ENCODE assay signal across 18 mouse cellular contexts in the genomic region with DNA sequence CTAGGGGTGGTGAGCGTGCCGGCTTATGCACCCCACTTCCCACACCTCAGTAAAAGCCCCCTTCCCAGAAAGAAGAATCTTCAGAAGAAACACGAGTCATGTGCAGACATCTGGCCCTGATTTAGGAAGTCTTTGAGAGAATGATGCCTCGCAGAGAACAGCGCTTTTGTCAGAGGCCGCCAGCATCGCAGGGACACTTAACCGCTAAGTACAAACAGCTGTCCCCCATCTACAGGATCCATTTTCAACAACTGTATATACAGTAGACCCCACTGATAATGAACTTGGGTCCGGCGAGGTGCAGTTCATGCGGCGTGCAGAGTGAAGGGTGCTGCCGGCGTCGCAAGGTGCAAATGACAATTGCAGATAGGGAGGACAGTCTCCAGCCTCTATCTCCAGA.
DNase-seq lines count a peak whose midpoint lies in the region; ATAC-seq lines count a peak whose summit lies in the region.
"Had no signal": no experiment of that assay in that cellular context is flagged by ENCODE, and none has a peak within 500 bp of the region (broad histone marks: within the 10 kb centered on the region; RNA-seq: fewer than 3 reads in every experiment).

No protein-coding gene starts in this region.

- ATAC-seq in embryonic facial prominence, embryonic 11.5 days (replicated peaks; ENCODE audit: insufficient number of reproducible peaks, low FRiP score, low TSS enrichment, low read depth): no peak; the same call in 1 of the 2 replicates
- ATAC-seq in embryonic facial prominence, embryonic 15.5 days (ENCODE audit: insufficient number of reproducible peaks, low FRiP score, low TSS enrichment, low read depth): no peak
- no peak for ATAC-seq in kidney, embryonic 15.5 days (replicated peaks; ENCODE audit: low FRiP score)
- ATAC-seq: forebrain, postnatal 0 days; intestine, embryonic 15.5 days had no signal

- WGBS in embryonic facial prominence, embryonic 11.5 days: 65% methylated on average over 15 of the region's 15 CpGs
- WGBS in embryonic facial prominence, embryonic 15.5 days: 31% methylated on average over 15 of the region's 15 CpGs
- WGBS in kidney, embryonic 15.5 days: 86% methylated on average over 15 of the region's 15 CpGs

- H3K27me3 ChIP-seq in embryonic facial prominence, embryonic 11.5 days (ENCODE audit: control insufficient read depth, insufficient read depth, low read length): no peaks in the 10 kb centered on the region
- peaks cover 5% of the 10 kb centered on the region; the same call in 1 of the 2 replicates for H3K27me3 ChIP-seq in embryonic facial prominence, embryonic 15.5 days
- H3K27me3 ChIP-seq in kidney, embryonic 15.5 days: peaks cover 10% of the 10 kb centered on the region

- H3K36me3 ChIP-seq in embryonic facial prominence, embryonic 11.5 days (replicated peaks; ENCODE audit: control insufficient read depth, insufficient read depth, low read depth, low read length): no peaks in the 10 kb centered on the region
- no peaks in the 10 kb centered on the region for H3K36me3 ChIP-seq in embryonic facial prominence, embryonic 15.5 days
- H3K36me3 ChIP-seq in kidney, embryonic 15.5 days: no peaks in the 10 kb centered on the region
- H3K36me3 ChIP-seq: forebrain, embryonic 12.5 days; heart, embryonic 12.5 days; hindbrain, embryonic 10.5 days; intestine, embryonic 15.5 days had no signal

- no peak overlapping the region for H3K9ac ChIP-seq in embryonic facial prominence, embryonic 11.5 days (replicated peaks; ENCODE audit: low read length)
- no peak overlapping the region for H3K9ac ChIP-seq in embryonic facial prominence, embryonic 15.5 days
- H3K9ac ChIP-seq in kidney, embryonic 15.5 days: no peak overlapping the region
- H3K9ac ChIP-seq: forebrain, embryonic 12.5 days; forebrain, postnatal 0 days; heart, embryonic 12.5 days; hindbrain, embryonic 14.5 days; intestine, embryonic 15.5 days had no signal

- DNase-seq in embryo, embryonic 11 days: peak; percentile 48
- no peak for DNase-seq in embryo, embryonic 10.5 days (ENCODE audit: low spot score)
- peak; percentile 81 for DNase-seq in embryonic facial prominence, embryonic 11.5 days (ENCODE audit: low spot score)
- DNase-seq in mesoderm, embryonic 11.5 days (ENCODE audit: low read depth, low spot score): peak; percentile 37
- DNase-seq in heart, adult 8-10 months (ENCODE audit: low spot score): no peak
- DNase-seq: adrenal gland, postnatal 10 days; cerebellum, adult 11 months; cerebellum, adult 8-10 months; cerebellum, postnatal 14 days; forebrain, postnatal 0 days; heart, adult 2 months had no signal

- H3K4me2 ChIP-seq in embryonic facial prominence, embryonic 11.5 days (ENCODE audit: low read depth, low read length): no peak overlapping the region
- peak overlapping the region; percentile 11; the same call in 1 of the 2 replicates for H3K4me2 ChIP-seq in embryonic facial prominence, embryonic 15.5 days (replicated peaks)
- no peak overlapping the region for H3K4me2 ChIP-seq in kidney, embryonic 15.5 days
- H3K4me2 ChIP-seq: forebrain, embryonic 12.5 days; heart, embryonic 12.5 days; hindbrain, embryonic 14.5 days; intestine, embryonic 15.5 days had no signal

- no peak overlapping the region for H3K27ac ChIP-seq in embryonic facial prominence, embryonic 11.5 days (replicated peaks; ENCODE audit: low read depth, low read length)
- no peak overlapping the region for H3K27ac ChIP-seq in embryonic facial prominence, embryonic 15.5 days (replicated peaks)
- H3K27ac ChIP-seq in kidney, embryonic 15.5 days: no peak overlapping the region
- H3K27ac ChIP-seq: forebrain, embryonic 12.5 days; heart, adult 2 months; hindbrain, embryonic 10.5 days; hindbrain, embryonic 14.5 days; intestine, embryonic 15.5 days had no signal

- no peaks in the 10 kb centered on the region for H3K9me3 ChIP-seq in embryonic facial prominence, embryonic 11.5 days (replicated peaks; ENCODE audit: control insufficient read depth, low read length)
- H3K9me3 ChIP-seq in embryonic facial prominence, embryonic 15.5 days (replicated peaks): no peaks in the 10 kb centered on the region
- no peaks in the 10 kb centered on the region for H3K9me3 ChIP-seq in kidney, embryonic 15.5 days (replicated peaks)
- H3K9me3 ChIP-seq: forebrain, embryonic 12.5 days; heart, embryonic 12.5 days; hindbrain, embryonic 10.5 days; intestine, embryonic 15.5 days had no signal

- no peak overlapping the region for H3K4me3 ChIP-seq in embryonic facial prominence, embryonic 11.5 days (ENCODE audit: low read depth, low read length)
- no peak overlapping the region for H3K4me3 ChIP-seq in embryonic facial prominence, embryonic 15.5 days (replicated peaks)
- H3K4me3 ChIP-seq in kidney, embryonic 15.5 days (replicated peaks): no peak overlapping the region
- H3K4me3 ChIP-seq: forebrain, embryonic 12.5 days; heart, adult 2 months; heart, embryonic 12.5 days; hindbrain, embryonic 10.5 days; intestine, embryonic 15.5 days had no signal

- H3K4me1 ChIP-seq in embryonic facial prominence, embryonic 11.5 days (ENCODE audit: control insufficient read depth, insufficient read depth, low read length): no peaks in the 10 kb centered on the region
- H3K4me1 ChIP-seq in embryonic facial prominence, embryonic 15.5 days: peaks cover 17% of the 10 kb centered on the region; the same call in 1 of the 2 replicates
- H3K4me1 ChIP-seq in kidney, embryonic 15.5 days: no peaks in the 10 kb centered on the region; the same call in 1 of the 2 replicates
- H3K4me1 ChIP-seq: heart, embryonic 12.5 days; hindbrain, embryonic 10.5 days; intestine, embryonic 15.5 days had no signal

Comparison
In these comparisons a context has a peak if more than half of its experiments do, and no peak if none do; other contexts are left out.
1. DNase-seq: peak in embryo, embryonic 11 days (single experiment), embryonic facial prominence, embryonic 11.5 days (single experiment) and mesoderm, embryonic 11.5 days (single experiment); none in embryo, embryonic 10.5 days (single experiment) and heart, adult 8-10 months (single experiment).